Mouse (Mus musculus): ENCODE results near the gene H3f3a. TPM values are rescaled to one million over a fixed set of nuclear protein-coding genes. Genes with fewer than 3 reads are reported as not detected.

The H3f3a gene
- total RNA-seq, 4 experiments from 2014 or later: 296 to 316 (median 303) TPM

DNA sequence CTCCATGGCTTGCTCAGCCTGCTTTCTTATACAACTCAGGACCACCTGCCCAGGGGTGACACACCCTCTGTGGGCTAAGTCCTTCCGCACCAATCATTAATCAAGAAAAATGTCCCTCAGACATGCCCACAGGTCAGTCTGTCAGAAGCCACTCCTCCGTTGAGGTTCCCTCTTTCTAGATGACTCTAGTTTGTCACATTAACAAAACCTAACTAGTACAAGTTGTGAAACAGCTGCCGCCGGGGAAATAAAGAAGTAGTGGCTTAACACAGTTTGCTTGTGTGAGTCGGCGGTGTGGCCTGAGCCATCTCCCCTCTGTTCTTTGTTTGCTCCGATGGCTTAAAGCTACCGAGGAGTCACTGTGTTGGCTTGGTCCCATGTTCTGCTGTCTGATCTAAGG, 51.1 kb downstream of the H3f3a start:
- DNase-seq (ENCODE audit: low spot score in 2 of 2): no peak

GRCm38 (mm10) chr1:180762180-180762579, 51.6 kb downstream of the H3f3a start:
- no peak for DNase-seq (ENCODE audit: low spot score in 2 of 2)

DNA sequence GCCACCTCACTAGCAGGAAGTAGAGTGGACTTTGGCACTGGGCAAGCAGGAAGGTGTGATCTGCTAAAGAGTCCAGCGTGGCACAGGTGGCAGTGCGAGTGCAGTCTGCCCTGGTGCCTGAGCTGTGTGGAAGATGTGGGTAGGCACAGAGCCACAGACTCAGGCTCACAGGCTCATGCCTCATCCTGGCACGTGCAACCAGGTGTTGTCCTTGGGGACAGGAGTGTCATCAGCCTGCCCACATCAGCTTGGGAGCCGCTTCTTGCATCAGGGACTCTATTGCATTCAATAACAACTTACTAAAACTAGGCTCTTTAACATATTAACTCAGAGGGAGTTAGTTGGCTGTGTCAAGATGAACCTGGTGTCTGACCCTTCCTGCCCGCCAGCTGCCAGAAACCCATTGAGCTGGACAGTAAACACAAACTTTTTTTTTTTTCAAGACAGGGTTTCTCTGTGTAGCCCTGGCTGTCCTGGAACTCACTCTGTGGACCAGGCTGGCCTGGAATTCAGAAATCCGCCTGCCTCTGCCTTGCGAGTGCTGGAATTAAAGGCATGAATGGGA, 55.7 kb downstream of the H3f3a start:
- DNase-seq (ENCODE audit: low spot score in 2 of 2): no peak

GRCm38 (mm10) chr1:180757252-180757955, 56.3 kb downstream of the H3f3a start:
- DNase-seq (ENCODE audit: low spot score in 2 of 2): no peak

DNA sequence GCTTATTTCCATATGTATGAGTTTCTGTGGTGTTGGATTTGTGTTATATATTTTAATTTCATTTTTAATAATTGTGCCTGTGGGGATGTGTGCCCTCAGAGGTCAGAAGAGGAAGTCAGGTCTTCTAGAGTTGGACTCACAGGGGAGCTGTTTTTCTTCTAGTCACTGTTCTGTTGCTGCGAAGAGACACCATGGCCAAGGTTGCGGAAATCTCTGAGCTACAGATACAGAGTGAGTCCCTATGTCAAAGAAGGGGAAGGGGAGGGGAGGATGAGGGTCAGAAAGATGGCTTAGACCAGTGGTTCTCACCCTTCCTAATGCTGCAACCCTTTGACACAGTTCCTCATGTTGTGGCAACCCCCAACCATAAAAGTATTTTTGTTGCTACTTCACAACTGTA, 57.0 kb downstream of the H3f3a start:
- no peak for DNase-seq (ENCODE audit: low spot score in 2 of 2)

DNA sequence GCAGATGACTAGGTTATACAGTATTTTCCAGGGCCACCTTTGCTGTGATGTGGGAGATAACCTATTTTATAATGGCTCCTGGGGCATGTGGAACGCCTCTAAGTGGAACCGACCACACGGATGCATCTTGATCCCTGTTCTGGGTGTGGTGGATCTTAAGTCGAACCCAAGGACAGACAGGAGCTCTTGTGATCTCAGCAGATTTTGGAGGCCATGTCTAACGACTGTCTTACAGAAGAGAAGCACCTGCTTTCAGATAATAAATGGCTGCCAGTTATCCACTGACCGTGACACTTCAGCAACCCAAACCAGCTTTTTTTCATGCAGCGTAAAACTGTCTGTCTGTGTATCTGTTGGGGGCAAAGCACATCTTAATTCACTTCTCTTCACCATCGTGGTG, 59.4 kb downstream of the H3f3a start:
- no peak for DNase-seq (ENCODE audit: low spot score in 2 of 2)

DNA sequence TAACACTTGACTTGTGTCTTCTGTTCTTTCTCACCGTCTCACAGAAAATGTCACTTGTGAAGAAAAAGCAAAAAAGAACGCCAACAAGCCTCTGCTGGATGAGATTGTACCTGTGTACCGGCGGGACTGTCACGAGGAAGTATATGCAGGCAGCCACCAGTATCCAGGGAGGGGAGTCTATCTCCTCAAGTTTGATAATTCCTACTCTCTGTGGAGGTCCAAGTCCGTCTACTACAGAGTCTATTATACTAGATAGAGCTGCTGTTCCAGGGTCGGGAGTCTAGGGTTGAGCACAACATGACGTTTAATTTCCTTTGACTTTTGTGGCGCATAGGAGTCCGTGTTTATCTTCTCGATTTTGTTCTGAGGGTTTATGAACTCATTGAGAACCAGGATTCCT, 61.6 kb downstream of the H3f3a start:
- DNase-seq (ENCODE audit: low spot score in 2 of 2): no peak

Other genes with a start within 250 kb of the H3f3a start
- gene Parp1, start 245.0 kb downstream of the H3f3a start, total RNA-seq (2022): 100 to 1,000 TPM; 107 to 134 (median 123) TPM
- 1 to 10 TPM; 2.7 to 4.6 (median 3.6) TPM for gene Lin9, start 172.8 kb downstream of the H3f3a start, total RNA-seq (2022)
- not detected for gene Mixl1, start 116.9 kb downstream of the H3f3a start, total RNA-seq (2022)
- gene Acbd3, start 87.9 kb downstream of the H3f3a start, total RNA-seq (2022): 10 to 100 TPM; 32.5 to 36.3 (median 34.8) TPM
- 10 to 100 TPM; 22.3 to 24.9 (median 22.6) TPM for gene Sde2, start 37.2 kb upstream of the H3f3a start, total RNA-seq (2022)
- 1 to 10 TPM in 2 of 4 experiments, under 1 TPM in 2; 0.68 to 3.4 (median 1.7) TPM for gene Lefty2, start 79.2 kb upstream of the H3f3a start, total RNA-seq (2022)
- gene Pycr2, start 90.3 kb upstream of the H3f3a start, total RNA-seq (2022): 10 to 100 TPM; 36.2 to 39.7 (median 39.3) TPM
- 1 to 10 TPM; 6.6 to 8.4 (median 7.8) TPM for gene Lefty1, start 121.1 kb upstream of the H3f3a start, total RNA-seq (2022)
- gene Tmem63a, start 128.4 kb upstream of the H3f3a start, total RNA-seq (2022): 10 to 100 TPM; 25.6 to 39.3 (median 29.1) TPM
- gene Ephx1, start 207.0 kb upstream of the H3f3a start, total RNA-seq (2022): 10 to 100 TPM; 31.7 to 53.2 (median 43.4) TPM
- gene 9130409I23Rik, start 237.3 kb upstream of the H3f3a start, total RNA-seq (2022): under 1 TPM in 1 of 4 experiments, not detected in 3; 0.16 TPM

Data from layer of hippocampus, adult 8-10 months (tissue).